Mouse (Mus musculus) cerebellum, adult 2 months (tissue): ENCODE measurements around the gene Cenpp. TPM values are rescaled to one million over a fixed set of nuclear protein-coding genes. Genes with fewer than 3 reads are reported as not detected.

Experiments used
- DNase-seq, 2 experiments: peaks; one replicate each; pipeline ENCODE4 v3.0.0; 2021
- H3K27ac ChIP-seq: fragments of 200-500 bp; 2 replicates; pipeline ENCODE4 v1.5.1; 2012; ENCODE audit warnings: low read length, control low read depth, inconsistent platforms; ENCODE audit not compliant: insufficient read depth
- H3K27me3 ChIP-seq: fragments of 200-500 bp; 2 replicates; pipeline ENCODE4 v1.6.1; 2012; ENCODE audit warnings: inconsistent platforms, mild to moderate bottlenecking, low read length, moderate library complexity; ENCODE audit not compliant: control insufficient read depth, insufficient read depth
- H3K4me1 ChIP-seq: fragments of 200-500 bp; 2 replicates; pipeline ENCODE4 v1.6.1; 2011; ENCODE audit warnings: low read length; ENCODE audit not compliant: control insufficient read depth, insufficient read depth
- H3K4me3 ChIP-seq: fragments of 200-500 bp; replicated peaks from 2 replicates; pipeline ENCODE3; 2011; ENCODE audit warnings: mild to moderate bottlenecking, low read depth, low read length, control low read depth; ENCODE audit not compliant: insufficient read depth
- CTCF ChIP-seq: fragments of 200-500 bp; IDR thresholded peaks from 2 replicates; pipeline ENCODE4 v1.5.1; 2011; ENCODE audit warnings: low read depth, mild to moderate bottlenecking, control low read depth, low read length, moderate library complexity, borderline replicate concordance; ENCODE audit not compliant: insufficient read depth
- POLR2A ChIP-seq: fragments of 200-500 bp; IDR thresholded peaks from 2 replicates; pipeline ENCODE4 v1.6.1; 2011; ENCODE audit warnings: low read length, control low read depth, borderline replicate concordance; ENCODE audit not compliant: insufficient read depth
- WGBS: fragments of 180-500 bp; shearing (Covaris S2); methylation state at CpG from one replicate; pipeline ENCODE4 v1.1.7; 2018; 5-methylcytosine and 5-hydroxymethylcytosine counted together
- polyA plus RNA-seq: library from polyadenylated mRNA; depleted of rRNA; stranded (reverse); fragments of >200 nt; gene quantifications from 2 replicates; pipeline ENCODE4 v1.2.3, GENCODE M21; 2012; rRNA removed

Cenpp gene
- 0.98 and 1.2 TPM in 2 replicates for polyA plus RNA-seq

DNA sequence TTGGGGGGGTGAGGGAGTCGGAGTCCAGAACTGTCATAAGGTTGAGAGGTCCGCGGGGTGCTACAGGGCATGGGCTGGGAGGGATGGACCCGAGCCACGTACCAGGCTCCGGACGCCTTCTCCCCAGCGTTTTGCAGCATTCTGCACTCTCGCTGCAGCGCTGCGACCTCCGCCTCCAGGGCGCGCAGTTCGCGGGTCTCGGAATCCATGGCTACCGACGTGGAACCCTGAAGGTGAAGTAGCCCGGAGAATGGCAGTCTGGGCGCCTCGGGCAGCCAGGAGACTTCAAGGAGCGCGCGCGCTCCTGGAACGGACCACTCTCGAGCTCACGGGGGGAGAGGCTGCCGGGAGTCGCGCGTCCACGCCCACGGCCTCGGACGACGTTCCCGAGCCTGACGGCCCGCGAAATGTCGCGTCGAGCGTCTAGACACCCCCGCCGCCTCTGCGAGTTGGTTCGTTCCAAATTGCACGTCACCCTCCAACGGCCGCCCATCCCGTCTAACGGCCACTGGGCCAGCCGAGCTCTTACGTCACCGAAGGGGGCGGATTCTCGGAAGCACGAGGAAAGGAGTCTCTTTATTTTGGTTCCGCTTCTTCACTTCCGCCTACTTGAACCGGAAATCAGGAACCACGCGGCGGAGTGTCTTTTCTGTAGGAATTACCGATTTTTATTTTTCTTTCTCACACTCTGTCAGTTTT is at the start of gene Cenpp, which contains the start of gene Nol8:
Gene Cenpp, minus strand, starts transcription at position 305 of the 699 bp plus-strand sequence.
Gene Nol8, plus strand, starts transcription at position 598 of the 699 bp plus-strand sequence.
- Histone ChIP-seq H3K4me3 (peak within 1 kb of the TSS; percentile 96), H3K27me3 (no peaks in the 10 kb centered on the region), H3K27ac (no peak within 1 kb of the TSS), H3K4me1 (no peaks in the 10 kb centered on the region)
- TF ChIP-seq POLR2A (no peak), CTCF (no peak)
- under 1% methylated on average over 68 of the region's 68 CpGs for WGBS
- DNase-seq = peak; percentile 99 to 100

DNA sequence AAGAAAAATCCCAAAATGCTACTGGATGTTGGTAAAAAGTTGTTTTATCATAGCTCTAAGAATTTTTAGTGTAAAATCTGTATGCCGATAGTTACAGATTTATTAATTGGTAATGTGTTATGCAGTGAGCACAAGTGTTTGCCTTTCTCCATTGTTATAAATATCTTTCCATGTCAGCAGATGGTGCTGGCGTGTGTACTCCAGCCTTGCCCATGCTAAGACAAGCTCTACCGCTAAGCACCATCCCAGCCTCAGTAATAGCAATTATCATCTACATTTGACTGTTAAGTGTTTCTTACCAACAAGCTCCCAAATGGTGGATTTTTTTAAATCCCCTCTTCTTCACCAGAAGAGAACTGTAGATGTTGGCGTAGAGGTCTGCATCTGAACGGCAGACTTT is 38.5 kb upstream of the Cenpp start:
- H3K4me1 ChIP-seq = no peaks in the 10 kb centered on the region
- TF ChIP-seq POLR2A (no peak), CTCF (no peak)
- no peak for DNase-seq
- 91% methylated on average over 5 of the region's 5 CpGs for WGBS
- H3K4me3 ChIP-seq = no peak overlapping the region
- no peak overlapping the region for H3K27ac ChIP-seq
- no peaks in the 10 kb centered on the region for H3K27me3 ChIP-seq

GRCm38 (mm10) chr13:49684266-49684665 is 31.7 kb upstream of the Cenpp start:
- no peak overlapping the region for H3K4me3 ChIP-seq
- no peaks in the 10 kb centered on the region for H3K27me3 ChIP-seq
- H3K27ac ChIP-seq = no peak overlapping the region
- no peaks in the 10 kb centered on the region; the same call in none of the 2 replicates for H3K4me1 ChIP-seq
- no peak for DNase-seq
- WGBS = 54% methylated on average over 4 of the region's 4 CpGs
- no peak for TF ChIP-seq CTCF
- TF ChIP-seq POLR2A = no peak

DNA sequence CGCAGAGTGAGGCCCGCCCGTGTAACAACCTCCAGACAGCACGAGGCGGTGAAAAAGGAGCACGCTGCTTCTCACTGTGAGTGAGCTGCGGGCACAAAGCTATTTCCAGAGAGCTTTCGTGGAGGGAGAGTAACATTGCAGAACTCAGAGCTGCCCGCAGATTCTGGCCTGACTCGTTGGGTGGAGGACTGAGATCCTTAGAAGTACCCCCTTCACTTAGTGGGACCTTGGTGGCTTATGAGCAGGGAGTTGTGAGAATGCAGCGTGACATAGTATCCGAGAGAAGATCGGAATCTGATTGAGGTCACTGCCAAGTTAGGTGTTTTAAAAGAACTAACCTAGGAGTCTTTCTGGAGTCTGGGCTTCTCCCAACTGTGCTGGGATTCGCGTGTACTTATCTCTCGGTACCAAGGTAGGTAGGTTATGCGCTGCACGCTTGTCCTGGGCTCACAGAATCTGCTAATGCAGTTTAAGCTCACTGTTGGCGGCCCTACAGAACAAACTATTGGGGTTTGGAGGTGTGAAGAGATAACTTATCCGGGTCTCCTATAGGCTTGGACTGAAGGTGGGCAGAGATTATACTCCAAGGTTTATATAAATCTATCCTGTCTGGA is 29.8 kb upstream of the Cenpp start:
- H3K27ac ChIP-seq = peak overlapping the region; percentile 24; the same call in 1 of the 2 replicates
- no peak for TF ChIP-seq POLR2A
- TF ChIP-seq CTCF = no peak
- DNase-seq = no peak
- under 1% methylated on average over 20 of the region's 20 CpGs for WGBS
- H3K4me1 ChIP-seq = no peaks in the 10 kb centered on the region; the same call in none of the 2 replicates
- no peaks in the 10 kb centered on the region for H3K27me3 ChIP-seq
- peak overlapping the region; percentile 95 for H3K4me3 ChIP-seq

- DNase-seq = peak; percentile 99 to 100
- TF ChIP-seq POLR2A = peak; percentile 90
- no peak for TF ChIP-seq CTCF
- Histone ChIP-seq H3K4me1 (no peaks in the 10 kb centered on the region; the same call in none of the 2 replicates), H3K27me3 (no peaks in the 10 kb centered on the region), H3K27ac (peak within 1 kb of the TSS; percentile 24; the same call in 1 of the 2 replicates), H3K4me3 (peak within 1 kb of the TSS; percentile 95)
- 5% methylated on average over 26 of the region's 26 CpGs for WGBS
These were observed 29.0 kb upstream of the Cenpp start, which contains the start of gene Iars for GRCm38 (mm10) chr13:49681351-49682232. Gene Iars (plus strand): TSS chr13:49682100.

DNA sequence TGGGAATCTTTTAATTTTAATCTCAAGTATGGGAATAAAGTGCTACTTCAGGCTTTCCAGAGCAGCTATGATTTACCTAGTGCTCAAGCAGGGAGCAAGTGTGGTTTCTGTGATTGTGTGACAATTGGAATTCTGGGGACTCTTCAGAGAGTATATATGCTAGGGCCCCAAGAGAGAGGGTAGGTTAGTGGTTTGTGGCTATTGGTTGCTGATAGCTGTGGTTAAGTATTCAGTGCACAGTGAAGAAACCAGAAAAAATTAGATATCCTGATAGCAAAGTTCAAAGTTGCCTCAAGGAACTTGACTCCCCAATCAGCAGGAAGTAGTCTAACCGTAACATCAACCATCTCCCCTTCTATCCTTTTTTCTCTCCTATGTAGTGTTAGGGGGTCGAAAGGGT is 25.2 kb upstream of the Cenpp start:
- DNase-seq = no peak
- H3K4me3 ChIP-seq = no peak overlapping the region
- TF ChIP-seq CTCF (no peak), POLR2A (no peak)
- H3K4me1 ChIP-seq = no peaks in the 10 kb centered on the region
- no peaks in the 10 kb centered on the region for H3K27me3 ChIP-seq
- WGBS = 94% methylated on average over 2 of the region's 2 CpGs
- H3K27ac ChIP-seq = no peak overlapping the region

DNA sequence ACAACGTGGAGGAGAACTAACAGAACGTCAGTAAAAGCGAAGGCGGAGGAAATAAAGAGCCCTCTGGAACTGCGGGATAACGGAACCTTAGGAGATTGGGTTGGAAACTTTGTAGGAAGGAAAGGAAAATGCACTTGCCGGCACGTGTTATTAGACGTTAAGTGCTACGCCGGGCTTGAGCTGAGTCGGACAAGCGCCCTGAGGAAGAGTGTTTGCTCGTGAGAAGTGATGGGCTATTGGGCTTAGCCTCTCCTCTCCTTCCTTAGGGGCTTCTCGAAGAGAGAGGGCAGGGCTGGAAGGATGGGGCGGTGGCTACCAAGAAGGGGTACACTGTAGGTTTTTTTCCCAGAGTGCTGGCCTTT is 576 bp upstream of the Cenpp start:
- Histone ChIP-seq H3K27ac (no peak overlapping the region), H3K27me3 (no peaks in the 10 kb centered on the region), H3K4me1 (no peaks in the 10 kb centered on the region), H3K4me3 (peak overlapping the region; percentile 96)
- DNase-seq = no peak
- TF ChIP-seq CTCF (no peak), POLR2A (peak; percentile 47; the same call in 1 of the 2 replicates)
- WGBS = 0% methylated on average over 16 of the region's 16 CpGs
